Mouse (Mus musculus) ES-Bruce4 (cell line): ENCODE data around the gene Prss2. TPM values are rescaled to one million over a fixed set of nuclear protein-coding genes. Genes with fewer than 3 reads are reported as not detected.

ENCODE experiments used
- H3K27ac ChIP-seq: 2 replicates; pipeline ENCODE4 v1.5.1; 2012; ENCODE audit warnings: low read length, inconsistent platforms; ENCODE audit not compliant: insufficient read depth
- H3K27me3 ChIP-seq: 2 replicates; pipeline ENCODE4 v1.6.1; 2012; ENCODE audit warnings: mild to moderate bottlenecking, low read length, inconsistent platforms; ENCODE audit not compliant: control insufficient read depth, poor library complexity, insufficient read depth, severe bottlenecking
- H3K36me3 ChIP-seq: 2 replicates; pipeline ENCODE4 v1.6.1; 2012; ENCODE audit warnings: inconsistent platforms, mild to moderate bottlenecking, low read length, moderate library complexity; ENCODE audit not compliant: control insufficient read depth, poor library complexity, insufficient read depth, severe bottlenecking
- H3K4me1 ChIP-seq: one replicate; pipeline ENCODE4 v1.8.1; 2011; ENCODE audit warnings: low read length; ENCODE audit not compliant: control insufficient read depth, insufficient read depth
- H3K4me3 ChIP-seq: 2 replicates; pipeline ENCODE4 v1.5.1; 2011; ENCODE audit warnings: low read depth, mild to moderate bottlenecking, low read length
- H3K9ac ChIP-seq: 2 replicates; pipeline ENCODE4 v1.6.1; 2012; ENCODE audit warnings: low read depth, mild to moderate bottlenecking, inconsistent platforms; ENCODE audit not compliant: poor library complexity, severe bottlenecking
- H3K9me3 ChIP-seq: replicated peaks from 2 replicates; pipeline ENCODE4 v1.6.1; 2012; ENCODE audit warnings: mild to moderate bottlenecking, low read length, inconsistent platforms; ENCODE audit not compliant: control insufficient read depth, poor library complexity, insufficient read depth, severe bottlenecking
- CTCF ChIP-seq: IDR thresholded peaks from one replicate; pipeline ENCODE4 v1.8.1; 2011; ENCODE audit warnings: low read depth, low read length
- EP300 ChIP-seq: IDR thresholded peaks from 2 replicates; pipeline ENCODE4 v1.6.1; 2011; ENCODE audit warnings: low read depth, low read length; ENCODE audit not compliant: insufficient read depth
- POLR2A ChIP-seq: IDR thresholded peaks from one replicate; pipeline ENCODE4 v1.8.1; 2011; ENCODE audit warnings: low read length; ENCODE audit not compliant: insufficient read depth
- polyA plus RNA-seq: library from polyadenylated mRNA; stranded (reverse); fragments of >200 nt; gene quantifications from 2 replicates; pipeline ENCODE4 v1.2.4, GENCODE M21; 2011; ENCODE audit warnings: low read depth; ENCODE audit not compliant: missing spikeins, insufficient read depth, insufficient read length

The Prss2 gene
- polyA plus RNA-seq, 1 experiment: not detected

GRCm38 (mm10) chr6:41566965-41567364, 45.4 kb downstream of the Prss2 start:
- Histone ChIP-seq H3K4me3 (no peak overlapping the region), H3K4me1 (peaks cover 3% of the 10 kb centered on the region), H3K27me3 (no peaks in the 10 kb centered on the region), H3K9ac (no peak overlapping the region), H3K9me3 (no peaks in the 10 kb centered on the region), H3K27ac (peak overlapping the region; percentile 16; the same call in 1 of the 2 replicates), H3K36me3 (no peaks in the 10 kb centered on the region)
- no peak for TF ChIP-seq POLR2A
- no peak for TF ChIP-seq EP300
- TF ChIP-seq CTCF: no peak

GRCm38 (mm10) chr6:41569078-41569477, 47.5 kb downstream of the Prss2 start:
- TF ChIP-seq CTCF (no peak), POLR2A (no peak), EP300 (no peak)
- no peaks in the 10 kb centered on the region for H3K9me3 ChIP-seq
- H3K27me3 ChIP-seq: no peaks in the 10 kb centered on the region
- no peaks in the 10 kb centered on the region for H3K36me3 ChIP-seq
- H3K4me1 ChIP-seq: peaks cover 3% of the 10 kb centered on the region
- no peak overlapping the region for H3K27ac ChIP-seq
- H3K4me3 ChIP-seq: no peak overlapping the region
- H3K9ac ChIP-seq: no peak overlapping the region

Other genes with a start within 250 kb of the Prss2 start
- gene Try4, start 219.5 kb upstream of the Prss2 start, polyA plus RNA-seq: not detected in 2 replicates
- not detected in 2 replicates for gene Try5, start 204.9 kb upstream of the Prss2 start, polyA plus RNA-seq
- gene Try10, start 167.7 kb upstream of the Prss2 start, polyA plus RNA-seq: not detected in 2 replicates
- not detected in 2 replicates for gene Prss3, start 144.1 kb upstream of the Prss2 start, polyA plus RNA-seq
- not detected in 2 replicates for gene Gm5771, start 129.4 kb upstream of the Prss2 start, polyA plus RNA-seq
- not detected in 2 replicates for gene Gm10334, start 75.6 kb upstream of the Prss2 start, polyA plus RNA-seq
- gene Prss1, start 62.9 kb upstream of the Prss2 start, polyA plus RNA-seq: not detected in 2 replicates
- gene Ephb6, start 83.7 kb downstream of the Prss2 start, polyA plus RNA-seq: 4.0 and 5.7 TPM in 2 replicates
- gene Trpv6, start 114.6 kb downstream of the Prss2 start, polyA plus RNA-seq: not detected in 2 replicates
- gene Trpv5, start 159.0 kb downstream of the Prss2 start, polyA plus RNA-seq: 0.18 TPM in 1 of 2 replicates, not detected in the other
- gene Llcfc1, start 162.6 kb downstream of the Prss2 start, polyA plus RNA-seq: not detected in 2 replicates
- not detected in 2 replicates for gene Kel, start 182.6 kb downstream of the Prss2 start, polyA plus RNA-seq